Mouse (Mus musculus) forebrain, embryonic 16.5 days (tissue): Measurements from ENCODE around the gene Cacng1. TPM values are rescaled to one million over a fixed set of nuclear protein-coding genes. Genes with fewer than 3 reads are reported as not detected.

Experiments used
- ATAC-seq: fragments of 200-750 bp; cut with Nextera tagmentation; 2 replicates; pipeline ENCODE4 v1.8.0; 2017; ENCODE audit warnings: mild to moderate bottlenecking, moderate library complexity
- H3K27ac ChIP-seq: fragments of 300-500 bp; sonication (generic); 2 replicates; pipeline ENCODE4 v1.5.1; 2014; ENCODE audit warnings: low read length, control low read depth
- H3K27me3 ChIP-seq: fragments of 300-500 bp; sonication (generic); replicated peaks from 2 replicates; pipeline ENCODE4 v1.6.1; 2014; ENCODE audit warnings: low read length; ENCODE audit not compliant: control insufficient read depth, insufficient read depth
- H3K36me3 ChIP-seq: fragments of 300-500 bp; sonication (generic); 2 replicates; pipeline ENCODE4 v1.6.1; 2014; ENCODE audit not compliant: control insufficient read depth, insufficient read depth
- H3K4me1 ChIP-seq: fragments of 300-500 bp; sonication (generic); replicated peaks from 2 replicates; pipeline ENCODE4 v1.6.1; 2014; ENCODE audit warnings: low read length; ENCODE audit not compliant: control insufficient read depth, insufficient read depth
- H3K4me2 ChIP-seq: fragments of 300-500 bp; sonication (generic); 2 replicates; pipeline ENCODE4 v1.6.1; 2014; ENCODE audit warnings: mild to moderate bottlenecking, low read length, control low read depth
- H3K4me3 ChIP-seq: fragments of 300-500 bp; sonication (generic); replicated peaks from 2 replicates; pipeline ENCODE4 v1.5.1; 2014; ENCODE audit warnings: mild to moderate bottlenecking, low read length, control low read depth
- H3K9ac ChIP-seq: fragments of 300-500 bp; sonication (generic); replicated peaks from 2 replicates; pipeline ENCODE4 v1.6.1; 2014; ENCODE audit warnings: low read depth, low read length, control low read depth
- H3K9me3 ChIP-seq: fragments of 300-500 bp; sonication (generic); 2 replicates; pipeline ENCODE4 v1.6.1; 2016; ENCODE audit warnings: low read length; ENCODE audit not compliant: control insufficient read depth
- WGBS: fragments of 180-500 bp; shearing (Covaris S2); extraction: QIAGEN DNeasy Blood & Tissue Kit; methylation state at CpG from one replicate; pipeline ENCODE4 v1.1.7; 2014; 5-methylcytosine and 5-hydroxymethylcytosine counted together
- polyA plus RNA-seq: library from polyadenylated mRNA; unstranded; fragments of >200 nt; fragmentation: Nextera tagmentation; extraction: Ambion mirVana; gene quantifications from 2 replicates; pipeline ENCODE4 v1.2.1, GENCODE M21; 2015

The Cacng1 gene
- polyA plus RNA-seq, 1 experiment from 2014 or later, result 0.39 TPM

DNA sequence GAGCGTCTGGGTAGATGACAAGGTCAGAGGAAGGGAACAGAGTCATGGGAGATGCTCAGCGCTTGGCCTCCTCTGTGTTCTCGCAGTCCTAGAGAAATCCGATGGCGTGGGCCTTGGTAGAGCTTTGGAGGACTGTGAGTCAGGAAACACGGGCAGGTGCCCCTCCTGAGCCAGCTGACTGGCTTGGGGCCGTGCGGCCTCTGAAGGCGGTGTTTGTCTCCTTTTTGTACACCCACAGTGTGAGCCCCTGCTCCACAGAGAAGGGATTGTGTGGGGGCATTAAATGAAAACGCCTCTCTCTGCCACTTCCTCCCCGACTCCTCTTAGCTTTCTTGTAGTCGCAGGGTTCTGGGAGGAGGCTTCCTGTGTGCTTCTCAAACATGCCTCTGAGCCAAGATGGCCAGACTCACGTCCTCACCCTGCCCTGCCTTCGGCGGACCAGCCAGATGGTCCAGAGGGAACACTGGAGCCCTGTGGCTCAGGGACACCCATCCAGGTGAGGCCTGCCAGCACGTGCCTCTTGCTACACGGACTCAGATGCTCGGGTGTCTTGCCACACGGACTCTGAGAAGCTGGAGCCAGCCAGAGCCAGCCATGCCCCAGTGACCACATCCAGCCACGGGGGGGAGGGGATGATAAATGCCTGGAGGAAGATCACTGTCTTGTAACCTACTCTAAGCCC, 22.2 kb upstream of the Cacng1 start:
- Histone ChIP-seq H3K9me3 (no peaks in the 10 kb centered on the region), H3K4me1 (no peaks in the 10 kb centered on the region), H3K27ac (no peak overlapping the region), H3K27me3 (no peaks in the 10 kb centered on the region), H3K4me3 (no peak overlapping the region), H3K9ac (no peak overlapping the region), H3K4me2 (no peak overlapping the region), H3K36me3 (peaks cover 25% of the 10 kb centered on the region)
- 87% methylated on average over 20 of the region's 20 CpGs for WGBS
- peak; percentile 49 for ATAC-seq

DNA sequence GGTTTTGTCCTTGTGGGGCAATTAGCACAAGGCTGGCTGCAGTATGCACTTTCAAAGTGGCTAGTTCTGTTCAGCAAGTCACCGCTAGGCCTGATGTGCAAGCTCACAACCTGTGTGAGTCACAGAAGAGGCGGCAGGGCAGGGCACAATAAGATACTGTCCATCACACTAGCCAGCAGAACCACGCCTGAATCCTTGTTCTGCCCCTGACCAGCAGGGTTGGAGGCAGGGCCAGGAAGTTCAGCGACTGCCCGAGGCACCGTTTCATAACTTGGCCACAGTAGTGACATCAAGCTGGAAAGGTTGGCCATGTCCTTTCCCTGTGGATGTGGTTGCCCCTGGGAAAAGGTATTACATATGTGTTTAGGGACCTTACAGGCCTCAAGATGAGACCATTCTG, 21.6 kb upstream of the Cacng1 start:
- H3K27ac ChIP-seq, result no peak overlapping the region
- H3K9me3 ChIP-seq, result no peaks in the 10 kb centered on the region
- no peaks in the 10 kb centered on the region for H3K4me1 ChIP-seq
- no peak overlapping the region for H3K4me2 ChIP-seq
- no peak overlapping the region for H3K9ac ChIP-seq
- ATAC-seq, result no peak
- H3K36me3 ChIP-seq, result peaks cover 26% of the 10 kb centered on the region
- H3K4me3 ChIP-seq, result no peak overlapping the region
- 91% methylated on average over 6 of the region's 6 CpGs for WGBS
- H3K27me3 ChIP-seq, result no peaks in the 10 kb centered on the region

GRCm38 (mm10) chr11:107734133-107734532, 17.8 kb upstream of the Cacng1 start:
- Histone ChIP-seq H3K27ac (no peak overlapping the region), H3K9ac (no peak overlapping the region), H3K9me3 (no peaks in the 10 kb centered on the region), H3K27me3 (no peaks in the 10 kb centered on the region), H3K4me1 (no peaks in the 10 kb centered on the region), H3K36me3 (peaks cover 27% of the 10 kb centered on the region), H3K4me3 (no peak overlapping the region), H3K4me2 (no peak overlapping the region)
- ATAC-seq, result no peak
- 95% methylated on average over 7 of the region's 7 CpGs for WGBS

GRCm38 (mm10) chr11:107731498-107731897, 15.2 kb upstream of the Cacng1 start:
- Histone ChIP-seq H3K4me2 (no peak overlapping the region), H3K27ac (no peak overlapping the region), H3K36me3 (peaks cover 24% of the 10 kb centered on the region), H3K27me3 (no peaks in the 10 kb centered on the region), H3K9ac (no peak overlapping the region), H3K9me3 (no peaks in the 10 kb centered on the region), H3K4me1 (no peaks in the 10 kb centered on the region), H3K4me3 (no peak overlapping the region)
- whole genome bisulfite sequencing, result 84% methylated on average over 5 of the region's 5 CpGs
- no peak for ATAC-seq

DNA sequence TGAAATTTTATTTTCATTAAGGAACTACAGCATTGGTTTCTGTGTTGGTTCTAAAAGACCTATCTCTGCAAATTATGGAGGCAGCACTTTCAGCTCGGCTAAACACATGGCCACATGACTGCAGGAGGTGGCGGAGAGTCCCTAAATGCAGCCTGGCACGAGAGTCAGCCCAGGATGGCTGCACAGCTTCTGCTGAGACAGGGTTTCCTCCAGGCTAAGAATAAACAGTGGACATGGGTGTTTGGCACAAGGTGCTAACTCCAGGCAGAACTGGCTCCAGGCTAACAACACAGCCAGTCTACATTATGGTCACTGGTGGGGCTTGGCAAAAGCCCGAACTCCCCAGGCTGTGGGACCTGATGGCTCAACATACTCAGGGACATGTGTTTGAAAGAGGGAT, 14.6 kb upstream of the Cacng1 start:
- Histone ChIP-seq H3K9ac (no peak overlapping the region), H3K9me3 (no peaks in the 10 kb centered on the region), H3K27ac (no peak overlapping the region), H3K36me3 (peaks cover 20% of the 10 kb centered on the region), H3K4me3 (no peak overlapping the region), H3K4me2 (no peak overlapping the region), H3K4me1 (no peaks in the 10 kb centered on the region), H3K27me3 (no peaks in the 10 kb centered on the region)
- no peak for ATAC-seq
- 96% methylated on average over 4 of the region's 4 CpGs for WGBS

GRCm38 (mm10) chr11:107729141-107729540, 12.8 kb upstream of the Cacng1 start:
- Histone ChIP-seq H3K4me3 (no peak overlapping the region), H3K27ac (no peak overlapping the region), H3K4me2 (no peak overlapping the region), H3K4me1 (no peaks in the 10 kb centered on the region), H3K36me3 (peaks cover 5% of the 10 kb centered on the region; the same call in 1 of the 2 replicates), H3K27me3 (no peaks in the 10 kb centered on the region), H3K9ac (no peak overlapping the region), H3K9me3 (no peaks in the 10 kb centered on the region)
- WGBS, result 86% methylated on average over 7 of the region's 7 CpGs
- no peak for ATAC-seq

DNA sequence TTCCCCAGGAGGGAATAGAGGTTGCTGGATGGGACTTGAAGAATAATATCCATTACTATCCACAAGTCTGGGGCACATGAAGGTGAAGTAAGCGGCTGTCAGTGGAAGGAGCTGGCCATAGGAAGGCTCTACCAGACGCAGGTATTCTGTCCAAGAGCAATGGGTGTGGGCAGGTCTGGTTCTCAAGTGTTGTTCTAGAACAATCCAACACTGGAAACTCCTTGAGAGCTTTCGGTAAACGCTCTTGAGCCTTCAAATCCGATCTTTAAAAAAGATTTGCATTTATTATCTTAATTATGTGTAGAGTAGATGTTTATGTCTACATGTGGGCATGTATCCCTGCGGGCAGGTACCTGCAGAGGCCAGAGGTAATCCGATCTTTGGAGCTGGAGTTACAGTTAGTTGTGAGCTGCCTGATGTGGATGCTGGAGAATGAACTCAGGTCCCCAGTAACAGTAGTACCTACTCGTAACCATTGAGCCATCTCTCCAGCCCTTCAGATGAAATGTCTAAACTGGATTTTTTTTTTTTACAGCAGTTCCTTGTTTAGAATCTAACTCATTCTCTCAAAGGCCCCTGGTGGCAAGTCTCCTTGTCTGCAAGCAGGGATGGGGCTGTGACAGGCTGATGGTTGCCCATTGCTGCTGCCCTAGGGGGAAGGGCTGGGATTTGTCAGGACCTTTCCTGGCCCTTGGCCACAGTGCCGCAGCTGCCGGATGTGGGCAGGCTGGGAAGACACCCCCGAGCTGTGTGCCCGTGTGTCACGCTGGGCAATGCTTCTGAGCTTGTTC, 11.9 kb upstream of the Cacng1 start:
- no peaks in the 10 kb centered on the region for H3K4me1 ChIP-seq
- no peak overlapping the region for H3K4me2 ChIP-seq
- H3K4me3 ChIP-seq, result no peak overlapping the region
- no peaks in the 10 kb centered on the region for H3K27me3 ChIP-seq
- ATAC-seq, result no peak
- H3K9me3 ChIP-seq, result no peaks in the 10 kb centered on the region
- H3K9ac ChIP-seq, result no peak overlapping the region
- H3K36me3 ChIP-seq, result 0 out of 2 replicates have a peak, but pooled peaks cover 2% of the 10 kb centered on the region
- no peak overlapping the region for H3K27ac ChIP-seq
- WGBS, result 85% methylated on average over 13 of the region's 13 CpGs

- no peak for ATAC-seq
- Histone ChIP-seq H3K4me1 (no peaks in the 10 kb centered on the region), H3K27me3 (no peaks in the 10 kb centered on the region), H3K4me2 (no peak overlapping the region), H3K4me3 (no peak overlapping the region), H3K9me3 (no peaks in the 10 kb centered on the region), H3K27ac (no peak overlapping the region), H3K36me3 (no peaks in the 10 kb centered on the region), H3K9ac (no peak overlapping the region)
- 92% methylated on average over 8 of the region's 8 CpGs for WGBS
Measured at GRCm38 (mm10) chr11:107724603-107725002, 8.3 kb upstream of the Cacng1 start.

DNA sequence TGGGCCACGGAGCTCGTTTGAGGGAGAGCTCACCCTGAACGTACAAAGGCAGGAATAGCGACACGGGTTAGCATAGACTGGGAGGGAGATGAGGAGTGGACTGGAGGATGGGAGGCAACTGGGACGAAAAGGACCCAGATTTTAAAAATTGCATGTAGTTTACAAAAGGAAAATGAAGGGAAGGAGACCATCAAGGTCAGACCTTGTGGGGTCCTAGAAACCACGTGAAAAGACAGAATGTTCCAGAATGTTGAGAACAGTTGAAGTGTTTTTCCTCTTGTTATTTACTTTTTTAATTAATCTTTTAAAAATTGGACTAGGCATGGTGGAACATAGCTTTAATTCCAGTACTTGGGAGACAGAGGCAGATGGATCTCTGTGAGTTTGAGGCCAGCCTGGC, 4.7 kb upstream of the Cacng1 start:
- Histone ChIP-seq H3K27me3 (no peaks in the 10 kb centered on the region), H3K36me3 (no peaks in the 10 kb centered on the region), H3K9me3 (no peaks in the 10 kb centered on the region), H3K9ac (no peak overlapping the region), H3K4me2 (no peak overlapping the region), H3K27ac (no peak overlapping the region), H3K4me3 (no peak overlapping the region), H3K4me1 (no peaks in the 10 kb centered on the region)
- ATAC-seq, result no peak
- 77% methylated on average over 7 of the region's 7 CpGs for WGBS
